Mouse (Mus musculus): ENCODE measurements around the gene Ssu2. TPM values are rescaled to one million over a fixed set of nuclear protein-coding genes. Genes with fewer than 3 reads are reported as not detected.

Ssu2 gene
- not detected in 2 replicates for polyA plus RNA-seq (2012; ENCODE audit: insufficient read depth, insufficient read length, missing spikeins)

DNA sequence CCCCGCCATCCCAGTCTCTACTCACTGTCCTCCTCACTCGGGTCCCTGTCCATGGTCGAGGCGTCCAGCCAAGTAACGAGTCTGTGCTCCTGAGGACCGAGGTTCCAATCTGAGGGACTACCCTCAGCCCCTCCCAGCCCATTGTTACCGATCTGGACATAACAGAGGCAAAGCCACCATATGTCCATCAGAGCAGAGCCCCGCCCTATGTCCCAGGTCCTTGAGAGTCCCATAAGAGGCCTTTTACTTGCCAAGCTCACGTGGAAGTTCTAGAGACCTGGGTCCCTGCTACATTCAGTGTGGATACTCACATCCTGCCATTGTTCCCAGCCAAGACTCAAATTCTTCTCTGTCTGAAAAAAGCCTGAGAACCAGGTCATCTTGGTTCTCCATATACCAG lies at the start of gene Ssu2:
TSS of gene Ssu2 (minus strand) at position 77 of the 400 bp plus-strand sequence.
- Histone ChIP-seq H3K4me3 (ENCODE audit: insufficient read depth, low read depth, low read length) (no peak within 1 kb of the TSS), H3K27ac (replicated peaks; ENCODE audit: low read depth, low read length) (peak within 1 kb of the TSS; percentile 85), H3K4me1 (ENCODE audit: control insufficient read depth, insufficient read depth, insufficient read length, low read length) (peaks cover 44% of the 10 kb centered on the region)

- no peak overlapping the region for H3K4me3 ChIP-seq (ENCODE audit: insufficient read depth, low read depth, low read length)
- no peaks in the 10 kb centered on the region for H3K4me1 ChIP-seq (ENCODE audit: control insufficient read depth, insufficient read depth, insufficient read length, low read length)
- no peak overlapping the region for H3K27ac ChIP-seq (replicated peaks; ENCODE audit: low read depth, low read length)
These were observed 38.4 kb upstream of the Ssu2 start for GRCm38 (mm10) chr6:112426018-112426732.

DNA sequence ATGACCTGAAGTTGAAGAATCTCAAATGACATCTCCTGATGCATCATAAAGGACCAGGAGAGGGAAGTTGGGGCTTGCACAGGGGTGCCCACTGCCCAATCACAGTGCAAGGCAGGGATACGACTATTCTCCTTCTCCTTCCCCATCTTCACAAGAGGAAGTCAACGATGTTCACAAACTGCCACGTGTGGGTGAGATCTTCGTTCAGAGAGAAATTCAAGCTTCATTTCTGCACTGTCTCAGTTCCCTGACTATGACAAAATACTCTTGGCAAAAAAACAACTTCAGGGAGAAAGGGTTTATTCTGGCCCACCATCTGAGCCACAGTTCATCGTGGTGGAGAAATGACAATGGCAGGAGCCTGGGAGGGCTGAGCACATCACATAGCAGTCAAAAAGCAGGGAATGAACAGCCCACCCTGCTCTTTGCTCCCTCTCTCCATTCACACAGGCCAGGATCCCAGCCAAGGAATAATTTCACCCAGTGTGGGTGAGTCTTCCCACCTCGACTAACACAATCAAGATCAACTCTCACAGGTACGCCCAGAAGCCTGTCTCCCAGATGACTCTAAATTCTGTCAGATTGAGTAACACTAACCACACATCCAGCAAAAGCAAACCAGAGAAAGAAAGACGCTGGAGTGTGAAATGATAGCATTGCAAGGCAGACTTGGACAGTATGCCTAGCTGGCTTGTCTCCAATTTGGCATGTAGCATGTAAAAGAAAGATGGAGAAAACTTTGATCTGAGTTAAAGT lies 36.1 kb upstream of the Ssu2 start:
- H3K4me3 ChIP-seq (ENCODE audit: insufficient read depth, low read depth, low read length) = no peak overlapping the region
- no peaks in the 10 kb centered on the region for H3K4me1 ChIP-seq (ENCODE audit: control insufficient read depth, insufficient read depth, insufficient read length, low read length)
- no peak overlapping the region for H3K27ac ChIP-seq (replicated peaks; ENCODE audit: low read depth, low read length)

GRCm38 (mm10) chr6:112420883-112421282 lies 33.1 kb upstream of the Ssu2 start:
- H3K4me1 ChIP-seq (ENCODE audit: control insufficient read depth, insufficient read depth, insufficient read length, low read length) = no peaks in the 10 kb centered on the region
- H3K4me3 ChIP-seq (ENCODE audit: insufficient read depth, low read depth, low read length) = no peak overlapping the region
- no peak overlapping the region for H3K27ac ChIP-seq (replicated peaks; ENCODE audit: low read depth, low read length)

DNA sequence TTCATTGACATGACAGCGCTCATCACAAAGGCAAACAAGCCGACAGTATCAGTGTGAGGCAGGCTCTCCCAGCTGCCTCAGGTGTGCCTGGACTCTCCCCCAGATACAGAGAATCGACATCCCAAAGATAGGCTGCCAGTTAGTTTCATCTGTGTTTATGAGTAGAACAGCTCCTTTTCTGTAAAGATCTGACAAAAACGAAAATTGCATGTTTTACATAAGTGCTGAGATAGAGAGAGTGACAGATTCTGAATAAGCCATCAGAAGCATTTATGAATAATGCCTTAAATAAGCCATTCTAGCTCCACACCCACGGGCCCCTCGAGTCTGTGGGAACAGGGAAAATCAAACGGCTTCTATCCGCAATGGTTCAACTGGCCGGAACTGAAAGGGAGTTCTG lies 31.5 kb upstream of the Ssu2 start:
- Histone ChIP-seq H3K4me3 (ENCODE audit: insufficient read depth, low read depth, low read length) (no peak overlapping the region), H3K27ac (replicated peaks; ENCODE audit: low read depth, low read length) (no peak overlapping the region), H3K4me1 (ENCODE audit: control insufficient read depth, insufficient read depth, insufficient read length, low read length) (no peaks in the 10 kb centered on the region)

DNA sequence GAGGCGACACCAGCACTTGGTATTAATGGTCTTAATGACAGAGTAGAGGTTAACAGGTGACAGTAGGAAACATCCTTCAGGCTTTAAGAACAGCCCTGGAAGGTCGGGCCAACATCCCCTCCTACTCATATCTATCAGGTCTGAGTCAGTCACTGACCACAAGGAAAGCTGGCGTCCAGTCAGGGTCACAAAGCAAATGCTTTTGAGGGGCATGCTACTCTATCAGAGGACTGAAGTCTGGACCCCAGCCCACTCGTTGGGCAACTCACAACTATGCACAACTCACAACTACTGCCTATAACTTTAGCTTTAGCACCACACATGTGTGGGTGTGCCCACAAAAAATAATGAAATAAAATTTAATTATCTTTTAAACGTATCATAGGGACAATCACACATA lies 16.3 kb upstream of the Ssu2 start:
- H3K4me3 ChIP-seq (ENCODE audit: insufficient read depth, low read depth, low read length) = no peak overlapping the region
- no peak overlapping the region for H3K27ac ChIP-seq (replicated peaks; ENCODE audit: low read depth, low read length)
- H3K4me1 ChIP-seq (ENCODE audit: control insufficient read depth, insufficient read depth, insufficient read length, low read length) = peaks cover 4% of the 10 kb centered on the region

DNA sequence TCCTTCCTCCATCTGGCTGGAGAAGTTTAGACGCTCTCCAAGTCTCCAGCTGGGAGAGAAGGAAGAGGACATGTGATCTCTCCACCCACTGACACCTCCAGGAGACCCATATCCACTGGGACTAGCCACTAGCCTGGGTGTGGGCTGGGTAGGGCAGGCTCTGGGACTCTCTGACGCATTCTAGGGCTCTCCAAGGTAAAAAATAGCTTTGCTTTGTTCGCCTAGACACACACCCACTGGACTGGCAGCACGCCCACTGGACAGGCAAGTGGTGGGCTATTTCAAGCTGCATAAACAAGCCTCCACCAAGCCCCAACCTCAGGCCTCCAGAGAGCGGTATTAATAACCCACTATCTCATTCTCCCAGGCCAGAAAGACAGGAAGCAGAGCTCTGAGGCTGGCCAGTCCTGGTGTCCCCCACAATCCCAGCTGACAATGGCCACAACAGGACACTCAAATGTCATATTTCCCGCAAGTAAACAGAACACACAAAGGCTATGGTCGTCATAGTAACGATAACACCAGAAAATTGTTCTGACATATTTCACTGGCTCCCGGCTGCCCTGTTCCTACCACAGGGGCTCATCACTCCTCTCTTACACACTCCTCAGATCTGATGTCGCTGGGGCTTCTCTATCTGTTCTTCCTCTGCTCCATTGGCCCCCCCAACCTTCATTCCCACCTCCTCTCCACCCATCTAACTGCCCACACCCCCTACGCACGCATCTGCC lies 14.3 kb upstream of the Ssu2 start:
- peaks cover 4% of the 10 kb centered on the region for H3K4me1 ChIP-seq (ENCODE audit: control insufficient read depth, insufficient read depth, insufficient read length, low read length)
- H3K4me3 ChIP-seq (ENCODE audit: insufficient read depth, low read depth, low read length) = no peak overlapping the region
- H3K27ac ChIP-seq (replicated peaks; ENCODE audit: low read depth, low read length) = peak overlapping the region; percentile 77

- Histone ChIP-seq H3K27ac (replicated peaks; ENCODE audit: low read depth, low read length) (no peak overlapping the region), H3K4me3 (ENCODE audit: insufficient read depth, low read depth, low read length) (no peak overlapping the region), H3K4me1 (ENCODE audit: control insufficient read depth, insufficient read depth, insufficient read length, low read length) (peaks cover 4% of the 10 kb centered on the region)
These were observed 9.5 kb upstream of the Ssu2 start for GRCm38 (mm10) chr6:112397351-112397750.

GRCm38 (mm10) chr6:112396352-112396751 lies 8.5 kb upstream of the Ssu2 start:
- Histone ChIP-seq H3K4me3 (ENCODE audit: insufficient read depth, low read depth, low read length) (no peak overlapping the region), H3K4me1 (ENCODE audit: control insufficient read depth, insufficient read depth, insufficient read length, low read length) (peaks cover 1% of the 10 kb centered on the region; the same call in 1 of the 2 replicates), H3K27ac (replicated peaks; ENCODE audit: low read depth, low read length) (no peak overlapping the region)

- H3K4me1 ChIP-seq (ENCODE audit: control insufficient read depth, insufficient read depth, insufficient read length, low read length) = peaks cover 40% of the 10 kb centered on the region
- H3K4me3 ChIP-seq (ENCODE audit: insufficient read depth, low read depth, low read length) = no peak overlapping the region
- H3K27ac ChIP-seq (replicated peaks; ENCODE audit: low read depth, low read length) = peak overlapping the region; percentile 85
These were observed 562 bp upstream of the Ssu2 start for GRCm38 (mm10) chr6:112388385-112388784.

- peaks cover 46% of the 10 kb centered on the region for H3K4me1 ChIP-seq (ENCODE audit: control insufficient read depth, insufficient read depth, insufficient read length, low read length)
- no peak overlapping the region for H3K4me3 ChIP-seq (ENCODE audit: insufficient read depth, low read depth, low read length)
- no peak overlapping the region for H3K27ac ChIP-seq (replicated peaks; ENCODE audit: low read depth, low read length)
These were observed 1.6 kb downstream of the Ssu2 start for GRCm38 (mm10) chr6:112386260-112386659.

- Histone ChIP-seq H3K4me1 (ENCODE audit: control insufficient read depth, insufficient read depth, insufficient read length, low read length) (peaks cover 38% of the 10 kb centered on the region), H3K27ac (replicated peaks; ENCODE audit: low read depth, low read length) (no peak overlapping the region), H3K4me3 (ENCODE audit: insufficient read depth, low read depth, low read length) (no peak overlapping the region)
These were observed 4.7 kb downstream of the Ssu2 start for GRCm38 (mm10) chr6:112382990-112383685.

GRCm38 (mm10) chr6:112379054-112379453 lies 8.8 kb downstream of the Ssu2 start:
- Histone ChIP-seq H3K4me1 (ENCODE audit: control insufficient read depth, insufficient read depth, insufficient read length, low read length) (peaks cover 7% of the 10 kb centered on the region), H3K4me3 (ENCODE audit: insufficient read depth, low read depth, low read length) (no peak overlapping the region), H3K27ac (replicated peaks; ENCODE audit: low read depth, low read length) (no peak overlapping the region)

DNA sequence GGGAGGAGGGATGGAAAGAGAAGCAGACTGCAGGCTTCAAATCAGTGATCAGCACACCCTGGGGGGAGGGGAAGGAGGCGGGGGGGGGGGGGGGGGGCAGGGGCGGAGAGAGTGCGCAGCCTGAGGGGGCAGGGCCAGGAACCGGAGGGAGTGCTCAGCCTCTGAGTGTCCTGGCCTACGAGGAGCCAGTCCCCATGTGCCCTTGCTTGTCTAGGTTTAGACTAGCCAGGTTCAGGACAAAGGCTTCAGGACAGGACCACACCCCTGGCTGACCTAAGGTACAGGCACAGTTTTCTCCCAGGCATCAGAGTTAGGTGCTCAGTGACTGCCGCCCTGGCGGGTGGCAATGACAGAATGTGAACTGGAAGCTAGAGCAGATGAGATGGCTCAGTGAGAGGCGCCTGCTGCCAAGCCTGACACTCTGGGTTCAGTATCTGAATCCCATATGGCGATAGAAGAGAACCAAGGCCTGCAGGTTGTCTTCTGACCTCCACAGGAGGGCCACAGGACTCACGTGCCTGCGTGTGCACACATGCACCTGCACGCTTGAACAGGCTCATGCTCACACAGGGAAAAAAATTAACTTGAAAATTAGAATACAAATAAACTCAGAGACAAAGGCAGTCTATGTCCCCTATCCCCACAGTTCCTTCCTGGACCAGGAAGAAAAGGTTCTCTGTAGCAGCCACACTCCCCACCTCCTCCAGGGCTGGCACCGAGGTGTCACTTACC lies 12.0 kb downstream of the Ssu2 start:
- no peak overlapping the region for H3K27ac ChIP-seq (replicated peaks; ENCODE audit: low read depth, low read length)
- H3K4me3 ChIP-seq (ENCODE audit: insufficient read depth, low read depth, low read length) = no peak overlapping the region
- no peaks in the 10 kb centered on the region for H3K4me1 ChIP-seq (ENCODE audit: control insufficient read depth, insufficient read depth, insufficient read length, low read length)

All from brown adipose tissue, adult 24 weeks (tissue).